Mouse (Mus musculus) heart, postnatal 25 days (tissue): Measurements from ENCODE around the gene Zpbp2. TPM values are rescaled to one million over a fixed set of nuclear protein-coding genes. Genes with fewer than 3 reads are reported as not detected.
"Not testable (repeated sequence)": the region's sequence is repeated elsewhere in the genome, so short reads cannot be mapped to it uniquely, and the experiment has no call there.

ENCODE experiments used
- DNase-seq: peaks from one replicate; pipeline ENCODE4 v3.0.0; 2022; ENCODE audit warnings: low spot score
- intact Hi-C: fragments of 180-260 bp; cut with DNase I; formaldehyde crosslinking; loops from one replicate; pipeline ENCODE4 v1.15.1; 2025
- total RNA-seq, 2 experiments: library from RNA; stranded (reverse); gene quantifications; 2 replicates each; pipeline ENCODE4 v1.2.3; 2021

The Zpbp2 gene
- total RNA-seq, 2 experiments from 2014 or later: not detected

DNA sequence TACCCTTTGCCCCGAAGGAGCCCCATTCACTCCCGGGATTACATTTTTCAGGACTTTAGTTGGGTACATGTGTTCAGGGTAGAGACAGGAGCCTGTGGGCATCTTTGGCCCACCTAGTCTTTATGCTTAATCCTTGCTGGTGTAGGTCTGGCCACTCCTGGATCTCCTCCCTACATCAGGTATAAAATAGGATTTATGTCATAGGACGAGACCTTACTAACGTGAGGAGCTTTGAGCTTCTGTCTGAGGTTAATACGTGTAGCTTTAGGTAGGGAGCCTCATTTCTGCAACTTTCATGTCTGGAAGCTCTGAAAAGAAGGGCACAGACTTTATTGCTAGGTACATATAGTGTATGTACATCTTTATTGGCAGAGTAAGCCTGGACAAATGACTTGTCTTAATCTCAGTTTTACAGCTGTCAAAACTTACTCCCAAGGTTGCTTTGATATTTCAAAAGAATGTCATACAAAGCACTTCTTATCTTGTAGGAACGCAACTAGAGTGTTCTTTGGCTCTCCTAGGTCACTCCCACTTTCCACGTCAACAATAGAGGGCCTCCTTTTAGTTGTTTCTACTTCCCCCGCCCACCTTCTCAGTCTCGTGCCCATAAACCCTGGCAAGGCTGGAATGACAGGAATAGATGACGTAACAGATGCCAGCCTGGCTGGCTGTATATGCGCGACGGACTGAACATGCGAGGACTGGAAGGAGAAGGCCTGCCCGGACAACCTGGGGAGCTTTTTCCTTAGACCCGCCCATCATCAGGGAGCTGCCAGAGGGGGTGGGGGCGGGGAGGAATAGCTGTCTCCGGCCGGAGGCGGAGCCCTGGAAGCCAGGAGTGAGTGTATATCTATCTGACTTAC, 37.0 kb downstream of the Zpbp2 start:
- intact Hi-C loops: no loop called here
- peak; percentile 67 for DNase-seq

DNA sequence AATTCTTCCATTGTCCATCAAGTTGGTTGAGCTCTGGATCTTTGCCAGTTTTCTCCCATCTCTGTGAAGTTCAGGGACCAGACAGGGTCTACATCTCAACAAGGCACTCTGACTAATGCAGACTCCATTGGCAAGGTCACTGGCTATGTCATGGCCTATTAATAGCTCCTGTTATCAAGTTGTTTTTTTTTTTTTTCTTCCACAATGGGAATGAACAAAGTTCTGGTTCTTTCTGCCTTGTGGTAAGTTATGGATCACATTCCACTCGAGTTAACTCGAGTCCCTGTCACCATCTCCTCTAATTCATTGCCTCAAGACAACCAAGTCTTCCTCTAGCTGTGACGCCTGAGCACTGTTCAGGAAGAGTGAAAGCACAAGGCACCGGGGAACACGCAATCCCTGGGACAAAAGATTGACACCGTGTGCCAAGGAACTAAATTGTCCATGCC, 38.0 kb downstream of the Zpbp2 start:
- intact Hi-C loops: no loop called here

DNA sequence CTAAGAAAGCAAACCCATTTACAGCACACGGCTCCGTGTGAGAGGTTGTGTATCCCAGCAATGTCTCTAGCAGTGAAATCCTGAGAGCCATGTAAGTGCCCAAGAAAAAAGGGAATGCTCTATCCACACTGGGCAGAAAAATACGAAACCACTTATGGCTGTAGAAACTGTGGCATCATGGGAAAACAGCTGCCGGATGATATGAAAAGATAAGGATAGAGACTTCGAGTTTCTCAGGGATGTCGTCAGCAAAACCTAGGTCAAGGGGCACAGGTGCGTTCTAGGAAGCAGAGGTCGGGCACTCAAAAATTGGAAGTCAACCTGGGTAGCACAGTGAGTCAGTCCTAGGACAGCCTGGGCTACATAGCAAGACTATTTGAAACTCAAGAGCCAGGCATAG, 38.4 kb downstream of the Zpbp2 start:
- no peak for DNase-seq
- intact Hi-C loops: no loop called here

More for the DNA sequence above, 38.0 kb downstream of the Zpbp2 start:
- DNase-seq: no peak

DNA sequence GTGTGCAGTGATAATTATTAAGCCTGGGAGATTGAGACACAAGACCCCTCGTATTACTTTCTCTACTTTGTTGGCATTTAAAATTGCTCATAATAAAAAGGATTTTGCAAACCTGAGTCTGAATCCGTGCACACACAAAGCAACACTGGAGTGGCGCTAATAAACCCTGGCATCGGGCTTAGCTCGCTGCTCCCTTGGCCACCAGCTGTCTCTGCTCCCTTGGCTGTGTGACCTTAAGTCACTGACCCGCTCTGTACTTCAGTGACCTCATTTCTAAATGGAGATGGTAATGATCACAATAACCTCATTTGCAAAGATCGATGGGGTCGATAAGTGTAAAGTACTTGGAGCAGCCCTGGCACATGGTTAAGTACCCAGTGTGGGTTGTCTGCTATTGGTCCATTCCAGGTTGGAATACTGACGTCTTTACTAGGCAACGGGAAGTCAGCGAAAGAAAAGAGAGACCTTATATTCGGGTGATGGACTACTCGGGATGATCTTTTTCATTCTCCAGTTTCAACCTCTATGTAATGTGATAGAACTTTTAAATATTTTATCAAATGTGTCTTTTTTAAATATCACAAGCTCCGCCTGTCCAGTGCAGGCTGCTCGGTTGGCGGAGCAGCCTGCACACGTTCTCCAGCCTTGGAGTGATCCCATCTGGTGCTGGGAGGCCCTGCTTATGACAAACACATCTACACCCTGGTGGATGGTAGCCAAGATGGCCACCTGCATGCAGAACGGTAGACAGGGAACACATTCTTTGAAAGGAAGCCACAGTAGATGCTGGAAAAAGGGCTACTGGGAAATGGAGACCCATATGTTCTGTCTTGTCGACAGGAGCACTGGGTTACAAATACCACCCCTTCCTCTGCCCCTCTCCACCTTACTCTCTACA, 39.9 kb downstream of the Zpbp2 start:
- intact Hi-C loops: no loop called here

DNA sequence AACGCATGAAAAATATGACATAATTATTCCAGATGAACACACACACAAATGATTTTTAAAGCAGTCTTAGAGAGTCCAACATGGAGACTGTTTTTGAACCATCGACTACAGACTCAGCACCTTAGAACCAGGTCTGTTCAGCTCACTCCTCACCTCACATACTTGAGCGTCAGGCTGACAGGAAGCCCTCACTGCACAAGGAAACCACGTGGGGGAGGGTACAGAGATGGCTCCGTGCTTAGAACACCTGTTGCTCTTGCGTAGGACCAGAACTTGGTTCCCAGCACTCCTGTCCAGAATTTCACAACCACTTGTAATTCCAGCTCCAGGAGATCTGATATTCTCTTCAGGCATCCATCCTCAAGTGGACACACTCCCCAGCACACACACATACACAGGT, 44.1 kb downstream of the Zpbp2 start:
- no peak for DNase-seq
- intact Hi-C loops: no loop called here

More for the DNA sequence above, 39.9 kb downstream of the Zpbp2 start:
- no peak for DNase-seq

DNA sequence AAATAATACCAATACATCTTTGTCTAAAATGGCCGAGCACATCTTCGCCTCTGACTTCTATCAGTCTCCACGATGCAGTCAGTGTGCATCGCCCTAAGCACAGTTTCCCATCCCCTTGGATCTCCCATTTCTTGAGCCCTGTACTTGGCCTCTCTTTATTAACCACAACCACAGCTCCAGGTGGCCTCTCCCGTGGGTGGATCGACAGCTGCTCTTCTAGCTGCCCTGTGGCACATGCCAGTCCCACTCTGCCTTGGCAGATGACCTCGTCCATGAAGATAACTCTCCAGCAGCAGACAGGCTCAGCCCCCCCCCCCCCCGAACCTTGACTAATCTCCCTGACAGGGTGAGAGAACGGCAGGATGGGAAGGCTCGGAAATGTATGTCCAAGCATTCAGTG, 44.6 kb downstream of the Zpbp2 start:
- intact Hi-C loops: no loop called here
- DNase-seq: no peak

DNA sequence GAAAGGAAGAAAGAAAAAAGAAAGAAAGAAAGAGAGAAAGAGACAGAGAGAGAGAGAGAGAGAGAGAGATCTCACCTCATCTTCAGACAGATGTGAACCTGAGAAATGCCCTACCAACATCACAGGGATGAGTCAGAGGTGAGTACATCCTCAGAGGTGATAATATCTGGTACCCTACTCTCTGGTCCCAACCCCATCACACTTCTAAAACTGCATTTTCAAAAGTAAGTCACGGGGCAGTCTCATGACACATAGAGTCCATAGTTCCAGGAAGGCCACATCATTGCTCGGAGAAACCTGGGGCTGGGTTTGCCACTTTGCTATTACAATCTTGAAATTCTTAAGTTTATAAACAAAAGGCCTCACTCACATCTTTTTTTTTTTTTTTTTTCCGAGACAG, 45.1 kb downstream of the Zpbp2 start:
- DNase-seq: no peak
- intact Hi-C loops: no loop called here

DNA sequence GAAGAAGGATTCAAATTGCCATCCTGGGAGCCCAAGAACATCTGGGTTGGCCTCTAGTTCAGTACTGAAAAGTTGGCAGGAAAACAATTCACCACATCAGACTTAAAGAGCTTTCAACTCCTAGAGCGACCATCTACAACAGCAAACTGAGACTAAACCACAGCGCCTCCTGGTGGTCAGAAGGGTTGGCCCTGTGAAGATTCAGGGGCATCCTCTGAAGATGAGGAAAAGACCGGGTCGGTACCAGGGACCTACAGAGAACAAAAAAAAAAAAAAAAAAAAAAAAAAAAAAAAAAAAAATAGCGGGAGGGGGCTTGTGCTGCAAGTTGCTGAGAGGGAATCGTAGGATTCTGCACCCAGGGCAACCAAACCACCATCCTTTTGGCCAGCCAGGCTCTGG, 46.5 kb downstream of the Zpbp2 start:
- intact Hi-C loops: loop anchor here (1.0 kb wide), 1 partner anchor 42 kb away; no protein-coding TSS in a partner anchor
- no peak for DNase-seq

DNA sequence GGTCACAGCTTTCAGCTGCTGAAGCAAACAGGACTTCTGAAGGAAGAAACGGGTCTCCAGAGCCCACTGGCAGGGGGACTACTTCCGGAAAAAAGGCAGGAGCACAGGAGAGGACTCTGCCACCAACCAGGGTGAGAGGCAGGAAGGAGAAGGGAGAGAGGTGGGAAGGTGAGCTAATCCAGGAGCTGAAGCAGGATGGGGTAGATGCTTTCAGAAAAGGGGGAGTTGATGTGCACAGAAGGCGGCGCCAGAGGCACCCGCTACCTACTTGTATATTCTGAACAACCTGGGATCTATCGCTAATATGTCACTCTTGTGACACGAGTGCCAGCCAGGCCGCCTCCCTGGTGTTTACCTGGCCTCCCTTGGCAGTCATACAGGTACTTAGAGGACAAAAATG, 47.1 kb downstream of the Zpbp2 start, which contains the start of gene Lrrc3c:
TSS of gene Lrrc3c (plus strand) at position 301 of the 400 bp plus-strand sequence.
- intact Hi-C loops: loop anchor here (1.0 kb wide), 1 partner anchor 43 kb away; no protein-coding TSS in a partner anchor

DNA sequence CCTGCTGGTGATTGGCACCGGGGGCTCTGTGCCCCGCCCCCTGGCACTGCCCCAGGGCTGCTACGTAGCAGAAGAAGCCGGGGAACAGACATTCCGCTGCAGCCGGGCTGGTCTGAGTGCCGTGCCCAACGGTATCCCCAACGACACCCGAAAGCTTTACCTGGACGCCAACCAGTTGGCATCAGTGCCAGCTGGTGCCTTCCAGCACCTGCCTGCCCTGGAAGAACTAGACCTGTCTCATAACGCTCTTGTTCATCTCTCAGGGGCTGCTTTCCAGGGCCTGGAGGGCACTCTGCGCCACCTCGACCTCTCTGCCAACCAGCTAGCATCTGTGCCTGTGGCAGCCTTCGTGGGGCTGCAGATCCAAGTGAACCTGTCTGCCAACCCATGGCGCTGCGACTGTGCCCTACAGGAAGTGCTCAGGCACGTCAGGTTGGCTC, 48.0 kb downstream of the Zpbp2 start:
- intact Hi-C loops: no loop called here
- DNase-seq: no peak

More for the DNA sequence above, 47.1 kb downstream of the Zpbp2 start, which contains the start of gene Lrrc3c:
- DNase-seq: no peak

DNA sequence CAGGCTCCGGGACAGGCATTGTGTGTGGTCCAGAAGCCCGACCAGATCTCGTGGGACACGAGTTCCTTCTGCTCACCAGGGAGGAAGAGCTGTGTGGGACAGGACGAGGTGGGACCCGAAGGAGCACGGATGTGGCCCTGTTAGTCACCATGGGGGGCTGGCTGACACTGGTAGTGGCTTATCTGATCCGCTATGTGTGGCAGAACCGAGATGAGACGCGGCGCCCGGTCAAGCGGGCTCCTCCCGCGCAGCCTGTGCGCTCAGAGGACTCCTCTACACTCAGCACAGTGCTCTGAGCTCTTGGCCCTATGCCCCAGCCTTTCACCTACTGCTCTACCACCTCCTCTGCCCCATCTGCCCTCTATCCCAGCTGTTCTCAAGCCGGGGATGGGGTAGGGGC, 48.4 kb downstream of the Zpbp2 start:
- intact Hi-C loops: no loop called here
- DNase-seq: no peak

DNA sequence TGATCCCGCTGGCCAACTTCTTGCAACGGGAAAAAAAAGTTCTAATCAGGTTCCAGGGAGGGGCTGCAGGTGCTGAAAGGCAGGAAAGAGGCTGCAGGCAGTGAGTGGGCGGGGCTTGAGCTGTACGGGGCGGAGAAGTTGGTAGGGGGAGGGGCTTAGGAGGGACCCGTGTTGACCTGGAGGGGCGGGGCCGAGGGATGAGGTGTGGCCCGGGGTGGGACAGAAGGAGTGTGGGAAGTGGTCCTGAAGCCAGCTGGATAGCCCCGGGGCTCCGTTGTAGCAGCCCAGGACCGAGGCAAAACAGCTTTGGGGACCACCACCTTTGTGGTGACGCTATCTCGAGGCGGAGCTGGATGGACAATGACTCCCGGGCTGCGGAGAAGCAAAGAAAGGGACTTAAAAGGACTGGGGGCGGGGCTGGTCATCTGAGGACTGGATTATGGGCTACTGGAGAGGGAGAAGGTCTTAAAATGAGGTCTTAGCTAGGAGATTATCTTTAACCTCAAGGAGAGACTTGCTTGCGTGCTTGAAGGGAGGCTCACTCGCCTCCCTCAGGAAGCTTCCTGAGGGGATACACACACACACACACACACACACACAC, 51.3 kb downstream of the Zpbp2 start:
- no peak for DNase-seq
- intact Hi-C loops: no loop called here

DNA sequence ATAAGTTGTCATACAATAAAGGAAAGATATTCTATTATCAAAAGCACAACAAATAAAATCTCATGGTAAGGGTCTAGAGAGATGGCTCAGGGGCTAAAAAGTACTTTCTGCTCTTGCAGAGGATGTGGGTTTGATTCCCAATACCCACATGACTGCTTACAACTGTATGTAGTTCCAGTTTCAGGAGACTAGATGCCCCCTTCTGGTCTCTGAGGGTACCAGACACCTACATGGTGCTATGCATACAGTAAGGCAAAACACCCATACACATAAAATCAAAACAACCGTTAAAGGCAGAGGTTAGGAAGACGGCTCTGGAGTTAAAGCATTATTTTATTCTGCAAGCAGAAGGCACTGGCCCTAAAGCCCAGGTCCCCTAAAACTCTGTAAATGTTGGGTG, 53.1 kb downstream of the Zpbp2 start:
- intact Hi-C loops: no loop called here

DNA sequence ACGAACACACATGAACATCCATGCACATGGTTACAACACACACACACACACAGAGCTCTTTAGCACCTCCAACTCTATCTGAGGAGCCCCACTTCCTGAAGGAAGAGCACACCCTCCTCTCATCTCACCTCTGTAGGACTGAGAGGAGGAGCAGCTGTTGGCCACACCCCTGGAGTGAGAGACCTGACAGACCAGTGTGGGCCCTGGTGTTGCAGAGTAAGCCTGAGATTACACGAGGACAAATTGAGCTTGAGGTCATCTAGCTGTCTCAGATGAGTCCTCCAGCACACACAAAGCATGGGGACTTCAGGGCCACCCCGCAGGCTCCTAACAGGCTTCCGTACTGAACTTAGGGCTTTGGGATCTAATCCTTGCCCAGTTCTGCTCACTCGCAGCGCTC, 54.0 kb downstream of the Zpbp2 start:
- intact Hi-C loops: loop anchor here (5.0 kb wide), 1 partner anchor 52 kb away; no protein-coding TSS in a partner anchor

More for the DNA sequence above, 53.1 kb downstream of the Zpbp2 start:
- DNase-seq: no peak

DNA sequence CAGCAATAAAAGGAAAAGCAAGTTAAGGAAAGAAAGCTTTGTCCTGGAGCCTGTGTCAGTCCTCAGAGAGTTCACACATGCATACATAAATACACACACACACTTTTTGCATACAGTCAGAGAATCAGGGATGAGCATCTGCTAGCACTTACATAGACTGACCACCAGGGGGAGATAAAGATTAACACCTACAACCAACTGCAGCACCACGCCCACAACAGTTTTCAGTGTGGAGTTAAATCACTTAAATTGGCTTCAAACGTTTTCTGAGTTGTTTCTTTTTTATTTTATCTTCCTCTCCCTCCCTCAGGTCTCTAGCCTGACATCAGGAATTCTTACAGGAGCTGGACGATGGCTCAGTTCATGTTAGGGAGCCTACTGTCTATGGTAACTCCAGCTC, 55.9 kb downstream of the Zpbp2 start:
- no peak for DNase-seq
- intact Hi-C loops: loop anchor here (5.0 kb wide), 1 partner anchor 51 kb away; no protein-coding TSS in a partner anchor

More for the DNA sequence above, 54.0 kb downstream of the Zpbp2 start:
- not testable (repeated sequence) for DNase-seq

Other genes with a start within 250 kb of the Zpbp2 start
- gene Neurod2, start 221.4 kb upstream of the Zpbp2 start, total RNA-seq: not detected
- gene Ppp1r1b, start 202.7 kb upstream of the Zpbp2 start, total RNA-seq: 1 to 10 TPM; 5.3 to 5.8 TPM
- gene Stard3, start 192.7 kb upstream of the Zpbp2 start, total RNA-seq: 10 to 100 TPM; 19.7 to 24.9 TPM
- gene Tcap, start 167.3 kb upstream of the Zpbp2 start, total RNA-seq: 1,000 to 10,000 TPM; 1,084 to 2,520 TPM
- 1 to 10 TPM; 1.3 to 1.7 TPM for gene Pnmt, start 164.6 kb upstream of the Zpbp2 start, total RNA-seq
- gene Pgap3, start 150.6 kb upstream of the Zpbp2 start, total RNA-seq: 1 to 10 TPM; 8.4 to 9.3 TPM
- 1 to 10 TPM; 7.7 to 9.2 TPM for gene Erbb2, start 138.6 kb upstream of the Zpbp2 start, total RNA-seq
- gene Mien1, start 112.1 kb upstream of the Zpbp2 start, total RNA-seq: 10 to 100 TPM; 49.0 to 54.6 TPM
- gene Grb7, start 104.7 kb upstream of the Zpbp2 start, total RNA-seq: not detected
- gene Ikzf3, start 5.1 kb upstream of the Zpbp2 start, total RNA-seq: under 1 TPM; 0.44 to 0.61 TPM
- gene Ormdl3, start 36.3 kb downstream of the Zpbp2 start, total RNA-seq: 10 to 100 TPM; 35.6 to 37.8 TPM
- gene Lrrc3c, start 47.2 kb downstream of the Zpbp2 start, total RNA-seq: not detected
- gene Gm12355, start 74.6 kb downstream of the Zpbp2 start, total RNA-seq: 1 to 10 TPM; 7.2 to 7.7 TPM
- gene Gsdma3, start 75.3 kb downstream of the Zpbp2 start, total RNA-seq: 1 to 10 TPM; 2.7 to 3.3 TPM
- gene Gsdma2, start 95.7 kb downstream of the Zpbp2 start, total RNA-seq: under 1 TPM in 1 of 2 experiments, not detected in 1; 0.31 TPM
- not detected for gene Gsdma, start 113.3 kb downstream of the Zpbp2 start, total RNA-seq
- gene Psmd3, start 131.5 kb downstream of the Zpbp2 start, total RNA-seq: 100 to 1,000 TPM in 1 of 2 experiments, 10 to 100 TPM in 1; 98.7 to 104 TPM
- not detected for gene Csf3, start 150.2 kb downstream of the Zpbp2 start, total RNA-seq
- gene Med24, start 178.3 kb downstream of the Zpbp2 start, total RNA-seq: 10 to 100 TPM; 45.2 to 48.8 TPM
- gene Thra, start 189.5 kb downstream of the Zpbp2 start, total RNA-seq: 100 to 1,000 TPM; 102 to 117 TPM
- gene Nr1d1, start 224.2 kb downstream of the Zpbp2 start, total RNA-seq: 100 to 1,000 TPM in 1 of 2 experiments, 10 to 100 TPM in 1; 61.2 to 129 TPM
- gene Msl1, start 244.4 kb downstream of the Zpbp2 start, total RNA-seq: 10 to 100 TPM; 73.0 to 78.1 TPM